Mouse (Mus musculus): ENCODE results near the gene Kirrel3. TPM values are rescaled to one million over a fixed set of nuclear protein-coding genes. Genes with fewer than 3 reads are reported as not detected.

Gene Kirrel3
- polyA plus RNA-seq, 1 experiment = not detected

DNA sequence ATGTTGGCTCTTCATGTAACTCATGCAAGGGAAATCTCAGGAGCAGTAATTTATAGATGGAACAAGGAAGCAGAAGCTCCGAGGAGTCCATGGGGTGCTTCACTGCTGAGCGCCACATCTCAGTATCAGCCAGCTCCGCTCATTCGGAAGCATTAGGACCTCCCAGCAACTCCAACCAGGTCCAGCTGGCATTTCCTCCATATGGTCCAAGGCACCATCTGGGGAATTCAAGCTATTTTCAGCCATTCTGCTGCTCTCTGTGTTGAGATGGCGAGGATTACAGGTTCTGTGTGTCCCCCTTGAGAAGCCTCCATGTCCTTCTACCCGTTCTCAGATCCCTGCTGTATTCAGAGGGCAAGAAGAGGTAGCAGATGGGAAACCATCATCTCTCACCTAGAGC lies 419.5 kb downstream of the Kirrel3 start:
- Histone ChIP-seq H3K4me3 (replicated peaks) (no peak overlapping the region), H3K27me3 (ENCODE audit: control insufficient read depth) (no peaks in the 10 kb centered on the region), H3K4me1 (ENCODE audit: control insufficient read depth) (no peaks in the 10 kb centered on the region), H3K36me3 (ENCODE audit: control insufficient read depth) (no peaks in the 10 kb centered on the region), H3K9me3 (ENCODE audit: control insufficient read depth, low read length) (no peaks in the 10 kb centered on the region)
- TF ChIP-seq TAL1 (IDR thresholded peaks at IDR 0.05; ENCODE audit: low read length) (no peak), GATA1 (IDR thresholded peaks at IDR 0.05; ENCODE audit: low read length) (no peak)

DNA sequence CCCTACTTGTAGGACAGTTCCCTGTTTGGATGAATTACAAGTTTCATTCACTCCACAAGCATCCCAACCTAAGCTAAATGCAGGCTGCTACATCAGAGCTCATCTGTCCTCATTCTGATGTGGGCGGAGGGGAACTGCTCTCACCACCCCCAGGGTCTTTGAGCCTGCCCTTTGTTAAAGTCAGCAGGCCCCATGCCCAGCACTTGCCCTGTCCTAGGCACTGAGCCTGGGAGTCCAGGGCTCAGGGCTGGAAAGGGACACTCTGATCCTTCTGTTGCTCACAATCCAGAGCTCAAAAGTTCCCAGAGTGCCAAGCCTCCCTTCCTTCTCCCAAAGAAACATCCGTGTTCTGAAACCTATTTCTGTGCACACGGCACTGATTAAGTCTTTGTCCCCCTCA lies 422.3 kb downstream of the Kirrel3 start:
- no peak for TF ChIP-seq GATA1 (IDR thresholded peaks at IDR 0.05; ENCODE audit: low read length)
- TF ChIP-seq TAL1 (IDR thresholded peaks at IDR 0.05; ENCODE audit: low read length) = no peak

DNA sequence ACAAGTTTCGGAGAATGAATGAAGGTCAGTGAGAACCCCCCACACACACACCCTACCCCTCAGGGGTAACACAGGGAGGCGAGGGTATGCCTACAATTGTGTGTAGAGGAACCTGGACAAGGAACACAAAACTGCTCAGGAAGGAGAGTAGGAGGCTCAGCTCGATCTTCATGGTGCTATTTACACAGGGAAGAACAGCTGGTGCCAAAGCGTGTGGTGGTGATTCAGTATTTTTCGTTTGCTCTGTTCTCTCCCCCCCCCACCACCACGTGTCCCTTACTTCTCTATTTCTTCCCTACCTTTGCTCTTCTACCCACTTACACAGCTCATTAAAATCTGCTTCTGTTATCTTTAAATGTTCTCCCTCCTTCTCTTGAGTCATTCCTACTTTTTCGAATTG lies 426.1 kb downstream of the Kirrel3 start:
- Histone ChIP-seq H3K27me3 (ENCODE audit: control insufficient read depth) (no peaks in the 10 kb centered on the region), H3K4me3 (replicated peaks) (no peak overlapping the region), H3K4me1 (ENCODE audit: control insufficient read depth) (no peaks in the 10 kb centered on the region), H3K9me3 (ENCODE audit: control insufficient read depth, low read length) (no peaks in the 10 kb centered on the region), H3K36me3 (ENCODE audit: control insufficient read depth) (no peaks in the 10 kb centered on the region)
- TF ChIP-seq GATA1 (IDR thresholded peaks at IDR 0.05; ENCODE audit: low read length) = no peak
- TF ChIP-seq TAL1 (IDR thresholded peaks at IDR 0.05; ENCODE audit: low read length) = no peak

More for the DNA sequence above, 422.3 kb downstream of the Kirrel3 start:
- no peaks in the 10 kb centered on the region for H3K9me3 ChIP-seq (ENCODE audit: control insufficient read depth, low read length)
- H3K4me3 ChIP-seq (replicated peaks) = no peak overlapping the region
- no peaks in the 10 kb centered on the region for H3K4me1 ChIP-seq (ENCODE audit: control insufficient read depth)
- no peaks in the 10 kb centered on the region for H3K36me3 ChIP-seq (ENCODE audit: control insufficient read depth)
- H3K27me3 ChIP-seq (ENCODE audit: control insufficient read depth) = no peaks in the 10 kb centered on the region

DNA sequence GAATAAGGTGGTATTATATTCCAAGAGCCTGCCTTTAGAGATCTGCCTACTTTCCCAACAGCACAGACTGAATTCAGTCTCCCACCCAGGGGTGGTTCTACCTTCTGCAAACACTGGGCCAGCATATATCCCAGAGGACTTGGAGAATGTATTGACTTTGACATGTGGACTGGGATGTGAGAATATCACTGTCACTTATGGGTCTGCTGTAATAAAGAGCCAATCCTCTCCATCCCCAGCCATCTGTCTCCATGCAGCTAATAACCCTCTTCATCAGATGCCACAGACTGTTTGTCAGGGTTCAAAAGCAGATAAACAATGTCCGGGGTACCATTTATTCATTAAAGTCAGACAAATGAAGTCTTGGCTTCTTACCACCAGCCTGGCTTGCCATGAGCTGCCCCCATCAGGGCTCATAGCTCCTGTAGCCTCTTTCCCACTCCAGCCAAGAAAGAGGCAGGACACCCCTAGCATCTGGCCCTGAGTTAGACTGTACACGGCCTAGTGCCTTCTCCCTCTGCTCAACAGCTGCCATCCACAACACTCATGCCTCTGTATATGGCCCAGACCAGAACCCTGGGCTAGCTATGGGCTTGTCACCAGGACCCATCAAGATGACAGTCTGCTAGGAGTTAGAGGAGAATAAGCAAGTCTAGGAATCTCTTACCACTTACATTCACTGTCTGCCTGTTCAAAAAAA lies 426.7 kb downstream of the Kirrel3 start:
- no peaks in the 10 kb centered on the region for H3K36me3 ChIP-seq (ENCODE audit: control insufficient read depth)
- H3K4me3 ChIP-seq (replicated peaks) = no peak overlapping the region
- H3K9me3 ChIP-seq (ENCODE audit: control insufficient read depth, low read length) = no peaks in the 10 kb centered on the region
- TF ChIP-seq GATA1 (IDR thresholded peaks at IDR 0.05; ENCODE audit: low read length) = no peak
- TF ChIP-seq TAL1 (IDR thresholded peaks at IDR 0.05; ENCODE audit: low read length) = no peak
- H3K4me1 ChIP-seq (ENCODE audit: control insufficient read depth) = no peaks in the 10 kb centered on the region
- H3K27me3 ChIP-seq (ENCODE audit: control insufficient read depth) = no peaks in the 10 kb centered on the region

DNA sequence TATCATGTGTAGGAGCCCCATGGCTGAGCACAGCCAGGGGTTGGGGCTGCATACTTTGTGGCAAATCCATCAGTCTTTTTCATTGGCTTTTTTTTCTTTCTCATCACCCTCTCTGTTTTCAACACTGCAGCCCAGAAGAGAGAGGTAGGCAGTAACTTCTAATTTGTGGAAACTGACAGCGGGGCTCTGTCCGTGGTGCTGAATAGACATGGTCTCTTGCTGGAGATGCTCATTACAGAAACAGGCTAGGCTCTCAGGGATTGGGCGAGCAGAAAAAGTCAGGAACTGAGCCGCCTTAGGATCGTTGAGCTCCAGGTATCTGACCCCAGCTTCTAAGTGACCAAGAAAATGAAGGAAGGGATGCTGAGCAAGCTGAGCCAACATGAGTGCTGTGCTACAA lies 427.3 kb downstream of the Kirrel3 start:
- no peaks in the 10 kb centered on the region for H3K36me3 ChIP-seq (ENCODE audit: control insufficient read depth)
- no peaks in the 10 kb centered on the region for H3K9me3 ChIP-seq (ENCODE audit: control insufficient read depth, low read length)
- TF ChIP-seq TAL1 (IDR thresholded peaks at IDR 0.05; ENCODE audit: low read length) = no peak
- no peak for TF ChIP-seq GATA1 (IDR thresholded peaks at IDR 0.05; ENCODE audit: low read length)
- H3K4me1 ChIP-seq (ENCODE audit: control insufficient read depth) = no peaks in the 10 kb centered on the region
- H3K4me3 ChIP-seq (replicated peaks) = no peak overlapping the region
- H3K27me3 ChIP-seq (ENCODE audit: control insufficient read depth) = no peaks in the 10 kb centered on the region

DNA sequence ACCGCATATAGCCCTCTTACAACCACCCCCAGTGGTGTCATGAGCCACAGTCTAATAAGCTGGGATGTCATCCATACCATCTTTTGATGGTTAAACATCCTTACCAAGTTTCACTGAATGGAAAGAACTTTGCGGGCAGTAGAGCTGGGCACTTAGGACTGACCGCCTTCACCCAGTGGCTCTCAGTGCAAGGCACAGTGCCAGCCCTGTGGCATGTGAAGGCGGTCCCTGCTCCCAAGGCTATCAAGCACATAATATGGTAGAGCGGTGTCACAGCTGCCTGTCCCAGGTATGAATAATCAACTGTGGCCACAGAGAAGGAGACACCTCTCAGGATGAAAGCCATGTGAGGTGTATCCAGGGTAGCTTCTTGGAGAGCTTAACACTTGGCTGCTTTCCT lies 433.3 kb downstream of the Kirrel3 start:
- no peaks in the 10 kb centered on the region for H3K4me1 ChIP-seq (ENCODE audit: control insufficient read depth)
- no peaks in the 10 kb centered on the region for H3K36me3 ChIP-seq (ENCODE audit: control insufficient read depth)
- H3K27me3 ChIP-seq (ENCODE audit: control insufficient read depth) = no peaks in the 10 kb centered on the region
- H3K4me3 ChIP-seq (replicated peaks) = no peak overlapping the region
- H3K9me3 ChIP-seq (ENCODE audit: control insufficient read depth, low read length) = no peaks in the 10 kb centered on the region
- TF ChIP-seq TAL1 (IDR thresholded peaks at IDR 0.05; ENCODE audit: low read length) (no peak), GATA1 (IDR thresholded peaks at IDR 0.05; ENCODE audit: low read length) (no peak)

DNA sequence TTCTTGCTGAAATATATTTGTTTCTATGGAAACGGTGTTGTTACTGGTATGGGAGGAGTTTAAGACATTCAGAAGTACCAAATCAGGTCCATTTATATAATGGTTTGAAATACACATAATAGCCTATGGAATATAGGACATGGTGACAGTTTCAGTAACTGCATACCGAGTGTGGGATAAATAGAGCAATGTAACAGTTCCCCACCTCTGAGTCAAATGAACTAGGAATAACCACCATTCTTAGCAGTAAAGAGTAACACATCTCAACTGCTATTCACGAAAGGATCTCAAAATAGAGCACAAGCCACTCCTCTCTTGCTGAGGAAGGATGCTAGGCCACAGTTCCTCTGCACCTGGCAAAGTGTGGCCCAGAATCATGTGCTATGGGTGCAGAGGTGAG lies 434.4 kb downstream of the Kirrel3 start:
- Histone ChIP-seq H3K27me3 (ENCODE audit: control insufficient read depth) (no peaks in the 10 kb centered on the region), H3K4me3 (replicated peaks) (no peak overlapping the region), H3K4me1 (ENCODE audit: control insufficient read depth) (no peaks in the 10 kb centered on the region), H3K9me3 (ENCODE audit: control insufficient read depth, low read length) (no peaks in the 10 kb centered on the region), H3K36me3 (ENCODE audit: control insufficient read depth) (no peaks in the 10 kb centered on the region)
- TF ChIP-seq TAL1 (IDR thresholded peaks at IDR 0.05; ENCODE audit: low read length) = no peak
- no peak for TF ChIP-seq GATA1 (IDR thresholded peaks at IDR 0.05; ENCODE audit: low read length)

DNA sequence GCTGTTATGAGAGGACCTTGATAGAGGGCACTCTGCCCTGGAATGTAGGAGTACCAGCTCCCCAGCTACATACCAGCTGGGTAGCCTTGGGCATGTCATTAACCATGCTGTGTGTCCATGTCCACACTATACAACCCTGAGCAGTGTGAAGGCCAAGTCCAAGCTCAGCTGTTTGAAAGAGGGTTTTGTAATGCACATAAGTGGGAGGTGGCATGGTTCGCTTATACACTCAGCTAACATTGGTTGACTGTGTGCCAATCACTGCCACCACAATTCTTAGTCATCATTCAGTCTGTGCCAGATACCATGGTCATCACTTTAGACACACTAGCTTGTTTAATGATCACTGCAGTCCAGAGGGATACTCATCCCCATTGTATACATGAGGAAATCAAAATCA lies 436.2 kb downstream of the Kirrel3 start:
- no peaks in the 10 kb centered on the region for H3K4me1 ChIP-seq (ENCODE audit: control insufficient read depth)
- no peaks in the 10 kb centered on the region for H3K9me3 ChIP-seq (ENCODE audit: control insufficient read depth, low read length)
- no peaks in the 10 kb centered on the region for H3K36me3 ChIP-seq (ENCODE audit: control insufficient read depth)
- H3K4me3 ChIP-seq (replicated peaks) = no peak overlapping the region
- no peaks in the 10 kb centered on the region for H3K27me3 ChIP-seq (ENCODE audit: control insufficient read depth)
- no peak for TF ChIP-seq GATA1 (IDR thresholded peaks at IDR 0.05; ENCODE audit: low read length)
- no peak for TF ChIP-seq TAL1 (IDR thresholded peaks at IDR 0.05; ENCODE audit: low read length)

DNA sequence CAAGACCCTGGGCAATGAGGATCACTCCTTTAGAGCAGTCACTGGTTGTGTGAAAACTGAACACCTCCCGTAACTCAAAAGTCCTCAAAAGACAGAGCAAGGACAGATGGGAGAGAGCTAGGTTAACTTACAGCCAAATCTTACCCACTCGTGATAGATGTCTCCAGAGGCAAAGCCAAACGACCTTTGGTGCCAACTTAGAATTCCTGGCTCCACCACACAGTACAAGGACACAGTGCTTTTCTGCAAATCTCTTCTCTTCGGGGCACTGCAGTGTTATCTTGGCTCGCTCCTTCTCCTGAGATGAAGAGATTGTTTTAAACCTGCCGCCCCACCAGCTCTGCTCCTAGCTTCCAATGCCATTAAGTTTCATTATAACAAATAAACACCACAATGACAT lies 437.0 kb downstream of the Kirrel3 start:
- TF ChIP-seq TAL1 (IDR thresholded peaks at IDR 0.05; ENCODE audit: low read length) (no peak), GATA1 (IDR thresholded peaks at IDR 0.05; ENCODE audit: low read length) (no peak)
- Histone ChIP-seq H3K36me3 (ENCODE audit: control insufficient read depth) (no peaks in the 10 kb centered on the region), H3K4me3 (replicated peaks) (no peak overlapping the region), H3K27me3 (ENCODE audit: control insufficient read depth) (no peaks in the 10 kb centered on the region), H3K4me1 (ENCODE audit: control insufficient read depth) (no peaks in the 10 kb centered on the region), H3K9me3 (ENCODE audit: control insufficient read depth, low read length) (no peaks in the 10 kb centered on the region)
